Mouse (Mus musculus): ENCODE results near the gene Zfp239. TPM values are rescaled to one million over a fixed set of nuclear protein-coding genes. Genes with fewer than 3 reads are reported as not detected.
"Not testable (repeated sequence)": the region's sequence is repeated elsewhere in the genome, so short reads cannot be mapped to it uniquely, and the experiment has no call there.

Gene Zfp239
- polyA plus RNA-seq, 1 experiment from 2014 or later, result 6.8 TPM

DNA sequence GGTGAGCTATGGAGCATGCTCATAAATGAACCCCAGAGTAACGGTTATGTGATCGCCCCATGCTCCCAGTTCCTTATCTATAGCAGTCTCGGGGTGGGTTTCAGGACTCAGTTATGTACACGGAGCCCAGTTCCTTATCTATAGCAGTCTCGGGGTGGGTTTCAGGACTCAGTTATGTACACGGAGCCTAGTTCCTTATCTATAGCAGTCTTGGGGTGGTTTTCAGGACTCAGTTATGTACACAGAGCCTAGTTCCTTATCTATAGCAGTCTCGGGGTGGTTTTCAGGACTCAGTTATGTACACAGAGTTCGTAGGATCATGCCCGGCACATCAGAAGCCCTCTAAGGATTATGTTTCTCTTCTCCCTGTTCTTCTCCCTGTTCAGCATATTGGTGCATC is 17.3 kb upstream of the Zfp239 start:
- H3K36me3 ChIP-seq (ENCODE audit: control insufficient read depth, insufficient read depth, low read length), result peaks cover 64% of the 10 kb centered on the region

DNA sequence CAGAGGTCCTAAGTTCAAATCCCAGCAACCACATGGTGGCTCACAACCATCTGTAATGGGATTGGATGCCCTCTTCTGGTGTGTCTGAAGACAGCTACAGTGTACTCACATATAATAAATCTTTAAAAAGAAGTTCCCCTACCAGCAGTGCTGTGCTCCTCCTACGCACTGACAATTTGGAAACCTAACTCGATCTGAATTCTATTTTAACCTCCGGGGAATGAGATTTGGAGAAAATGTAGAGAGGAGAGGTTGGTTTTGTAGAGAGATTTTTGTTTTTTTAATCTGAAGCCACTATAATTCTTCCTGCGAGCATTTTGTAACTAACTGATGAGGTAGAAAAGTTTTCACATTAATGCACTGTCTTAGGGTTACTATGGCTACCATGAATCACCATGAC is 15.2 kb upstream of the Zfp239 start:
- not testable (repeated sequence) for H3K27me3 ChIP-seq (replicated peaks; ENCODE audit: control insufficient read depth, insufficient read depth, low read length); H3K9ac ChIP-seq (ENCODE audit: low read length); H3K4me2 ChIP-seq (ENCODE audit: low read length); ATAC-seq (replicated peaks; ENCODE audit: low FRiP score, low TSS enrichment, low read depth); H3K4me1 ChIP-seq (replicated peaks; ENCODE audit: control insufficient read depth, insufficient read depth, low read length); H3K27ac ChIP-seq (ENCODE audit: low read depth); H3K9me3 ChIP-seq (ENCODE audit: control insufficient read depth, low read length); DNase-seq (ENCODE audit: low spot score); H3K4me3 ChIP-seq (ENCODE audit: low read depth, low read length)
- peaks cover 64% of the 10 kb centered on the region for H3K36me3 ChIP-seq (ENCODE audit: control insufficient read depth, insufficient read depth, low read length)
- 96% methylated on average over 4 of the region's 4 CpGs for WGBS

More for the DNA sequence above, 17.3 kb upstream of the Zfp239 start:
- H3K4me1 ChIP-seq (replicated peaks; ENCODE audit: control insufficient read depth, insufficient read depth, low read length), result peaks cover 7% of the 10 kb centered on the region; the same call in 1 of the 2 replicates
- H3K4me3 ChIP-seq (ENCODE audit: low read depth, low read length), result no peak overlapping the region
- whole genome bisulfite sequencing, result 73% methylated on average over 9 of the region's 9 CpGs
- H3K9me3 ChIP-seq (ENCODE audit: control insufficient read depth, low read length), result no peaks in the 10 kb centered on the region
- ATAC-seq (replicated peaks; ENCODE audit: low FRiP score, low TSS enrichment, low read depth) (no peak), DNase-seq (ENCODE audit: low spot score) (no peak)
- no peak overlapping the region for H3K9ac ChIP-seq (ENCODE audit: low read length)
- H3K4me2 ChIP-seq (ENCODE audit: low read length), result no peak overlapping the region
- H3K27me3 ChIP-seq (replicated peaks; ENCODE audit: control insufficient read depth, insufficient read depth, low read length), result no peaks in the 10 kb centered on the region
- H3K27ac ChIP-seq (ENCODE audit: low read depth), result no peak overlapping the region

DNA sequence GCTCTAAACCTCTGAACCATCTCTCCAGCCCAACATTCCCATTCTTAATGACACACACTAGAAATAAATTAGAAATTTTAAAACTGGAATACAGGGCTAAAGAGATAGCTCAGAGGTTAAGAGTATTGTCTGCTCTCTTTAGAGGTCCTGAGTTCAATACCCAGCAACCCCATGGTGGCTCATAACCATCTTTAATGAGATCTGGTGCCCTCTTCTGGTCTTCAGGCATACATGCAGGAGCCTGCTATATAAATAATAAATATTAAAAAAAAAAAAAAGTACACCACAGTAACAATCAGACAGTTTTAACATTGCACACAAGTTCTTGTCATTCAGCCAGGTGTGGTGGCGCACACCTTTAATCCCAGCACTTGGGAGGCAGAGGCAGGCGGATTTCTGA is 14.1 kb upstream of the Zfp239 start:
- Histone ChIP-seq H3K36me3 (ENCODE audit: control insufficient read depth, insufficient read depth, low read length) (peaks cover 64% of the 10 kb centered on the region), H3K9me3 (ENCODE audit: control insufficient read depth, low read length) (no peaks in the 10 kb centered on the region), H3K9ac (ENCODE audit: low read length) (no peak overlapping the region), H3K4me2 (ENCODE audit: low read length) (no peak overlapping the region), H3K27me3 (replicated peaks; ENCODE audit: control insufficient read depth, insufficient read depth, low read length) (no peaks in the 10 kb centered on the region), H3K4me3 (ENCODE audit: low read depth, low read length) (no peak overlapping the region), H3K27ac (ENCODE audit: low read depth) (no peak overlapping the region), H3K4me1 (replicated peaks; ENCODE audit: control insufficient read depth, insufficient read depth, low read length) (no peaks in the 10 kb centered on the region)
- DNase-seq (ENCODE audit: low spot score), result no peak
- WGBS, result 92% methylated on average over 2 of the region's 2 CpGs
- no peak for ATAC-seq (replicated peaks; ENCODE audit: low FRiP score, low TSS enrichment, low read depth)

DNA sequence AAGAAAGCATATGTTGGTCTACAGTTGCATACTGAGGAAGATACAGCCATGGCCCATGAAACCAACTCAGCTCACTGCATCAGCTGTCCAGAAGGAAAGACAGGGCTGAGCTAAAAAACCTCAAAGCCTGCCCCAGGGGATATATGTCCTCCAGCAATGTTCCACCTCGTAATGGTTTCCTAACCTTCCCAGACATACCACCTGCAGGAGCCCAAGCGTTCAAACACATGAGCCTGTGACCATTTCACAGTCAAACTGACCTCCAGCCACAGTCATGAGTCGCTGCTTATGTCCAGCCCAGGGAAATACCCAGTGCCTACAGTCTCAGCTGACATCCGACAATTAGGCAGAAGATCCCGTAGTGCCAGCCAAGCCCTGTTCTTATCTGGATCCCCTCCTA is 13.3 kb upstream of the Zfp239 start:
- Histone ChIP-seq H3K9ac (ENCODE audit: low read length) (no peak overlapping the region), H3K4me2 (ENCODE audit: low read length) (no peak overlapping the region), H3K4me1 (replicated peaks; ENCODE audit: control insufficient read depth, insufficient read depth, low read length) (no peaks in the 10 kb centered on the region), H3K9me3 (ENCODE audit: control insufficient read depth, low read length) (no peaks in the 10 kb centered on the region), H3K4me3 (ENCODE audit: low read depth, low read length) (no peak overlapping the region), H3K27me3 (replicated peaks; ENCODE audit: control insufficient read depth, insufficient read depth, low read length) (no peaks in the 10 kb centered on the region), H3K27ac (ENCODE audit: low read depth) (no peak overlapping the region), H3K36me3 (ENCODE audit: control insufficient read depth, insufficient read depth, low read length) (peaks cover 59% of the 10 kb centered on the region)
- WGBS, result 87% methylated on average over 5 of the region's 5 CpGs
- no peak for ATAC-seq (replicated peaks; ENCODE audit: low FRiP score, low TSS enrichment, low read depth)
- no peak for DNase-seq (ENCODE audit: low spot score)

DNA sequence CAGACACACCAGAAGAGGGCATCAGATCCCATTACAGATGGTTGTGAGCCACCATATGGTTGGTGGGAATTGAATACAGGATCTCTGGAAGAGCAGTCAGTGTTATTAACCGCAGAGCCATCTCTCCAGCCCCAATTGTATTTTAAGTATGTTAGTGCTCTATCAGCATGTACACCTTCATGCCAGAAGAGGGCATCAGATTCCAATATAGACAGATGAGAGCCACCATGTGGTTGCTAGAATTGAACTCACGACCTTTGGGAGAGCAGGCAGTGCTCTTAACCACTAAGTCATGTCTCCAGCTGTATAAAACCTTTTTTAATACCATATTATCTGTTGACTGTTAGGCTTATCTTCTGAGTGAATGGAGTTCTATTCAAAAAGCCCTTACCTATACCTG is 10.2 kb upstream of the Zfp239 start:
- WGBS, result 68% methylated on average over 2 of the region's 2 CpGs
- no peaks in the 10 kb centered on the region for H3K9me3 ChIP-seq (ENCODE audit: control insufficient read depth, low read length)

DNA sequence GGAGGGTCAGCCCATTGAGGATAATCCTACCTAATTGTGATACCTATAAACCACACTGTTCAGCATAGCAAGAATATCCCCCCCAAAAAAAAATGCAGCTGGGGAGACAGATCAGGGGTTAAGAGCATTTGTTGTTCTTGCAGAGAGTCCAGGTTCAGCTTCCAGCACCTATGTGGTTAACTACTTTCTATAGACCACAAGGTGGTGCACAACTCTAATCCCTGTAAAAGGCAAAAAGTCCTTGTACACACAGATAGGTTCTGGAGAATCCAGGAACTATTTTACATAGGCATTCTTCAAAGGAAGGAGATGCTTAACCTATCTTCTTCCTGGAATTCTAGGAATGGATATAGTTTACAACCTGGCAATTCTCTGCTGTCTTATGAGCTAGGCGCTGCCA is 3.9 kb upstream of the Zfp239 start:
- WGBS, result 56% methylated on average over 1 of the region's 1 CpGs
- H3K4me3 ChIP-seq (ENCODE audit: low read depth, low read length), result no peak overlapping the region

More for the DNA sequence above, 10.2 kb upstream of the Zfp239 start:
- peaks cover 27% of the 10 kb centered on the region for H3K36me3 ChIP-seq (ENCODE audit: control insufficient read depth, insufficient read depth, low read length)
- DNase-seq (ENCODE audit: low spot score), result no peak
- H3K4me1 ChIP-seq (replicated peaks; ENCODE audit: control insufficient read depth, insufficient read depth, low read length), result no peaks in the 10 kb centered on the region
- no peak overlapping the region for H3K9ac ChIP-seq (ENCODE audit: low read length)
- H3K27me3 ChIP-seq (replicated peaks; ENCODE audit: control insufficient read depth, insufficient read depth, low read length), result no peaks in the 10 kb centered on the region
- H3K4me3 ChIP-seq (ENCODE audit: low read depth, low read length), result no peak overlapping the region
- H3K27ac ChIP-seq (ENCODE audit: low read depth), result no peak overlapping the region
- ATAC-seq (replicated peaks; ENCODE audit: low FRiP score, low TSS enrichment, low read depth), result no peak
- H3K4me2 ChIP-seq (ENCODE audit: low read length), result no peak overlapping the region

GRCm38 (mm10) chr6:117862465-117862864 is 565 bp downstream of the Zfp239 start:
- peak overlapping the region; percentile 60 for H3K4me3 ChIP-seq (ENCODE audit: low read depth, low read length)
- no peaks in the 10 kb centered on the region for H3K36me3 ChIP-seq (ENCODE audit: control insufficient read depth, insufficient read depth, low read length)
- no peak for ATAC-seq (replicated peaks; ENCODE audit: low FRiP score, low TSS enrichment, low read depth)
- WGBS, result 79% methylated on average over 8 of the region's 8 CpGs
- no peaks in the 10 kb centered on the region for H3K9me3 ChIP-seq (ENCODE audit: control insufficient read depth, low read length)
- no peaks in the 10 kb centered on the region for H3K4me1 ChIP-seq (replicated peaks; ENCODE audit: control insufficient read depth, insufficient read depth, low read length)
- H3K27me3 ChIP-seq (replicated peaks; ENCODE audit: control insufficient read depth, insufficient read depth, low read length), result no peaks in the 10 kb centered on the region
- DNase-seq (ENCODE audit: low spot score), result no peak
- H3K4me2 ChIP-seq (ENCODE audit: low read length), result peak overlapping the region; percentile 88
- no peak overlapping the region for H3K9ac ChIP-seq (ENCODE audit: low read length)
- no peak overlapping the region for H3K27ac ChIP-seq (ENCODE audit: low read depth)

More for the DNA sequence above, 3.9 kb upstream of the Zfp239 start:
- DNase-seq (ENCODE audit: low spot score) (no peak), ATAC-seq (replicated peaks; ENCODE audit: low FRiP score, low TSS enrichment, low read depth) (0 out of 2 replicates have a peak, but pooled peaks have one; percentile 32)
- Histone ChIP-seq H3K27ac (ENCODE audit: low read depth) (no peak overlapping the region), H3K9me3 (ENCODE audit: control insufficient read depth, low read length) (no peaks in the 10 kb centered on the region), H3K27me3 (replicated peaks; ENCODE audit: control insufficient read depth, insufficient read depth, low read length) (no peaks in the 10 kb centered on the region), H3K9ac (ENCODE audit: low read length) (no peak overlapping the region), H3K36me3 (ENCODE audit: control insufficient read depth, insufficient read depth, low read length) (no peaks in the 10 kb centered on the region), H3K4me2 (ENCODE audit: low read length) (no peak overlapping the region), H3K4me1 (replicated peaks; ENCODE audit: control insufficient read depth, insufficient read depth, low read length) (no peaks in the 10 kb centered on the region)

DNA sequence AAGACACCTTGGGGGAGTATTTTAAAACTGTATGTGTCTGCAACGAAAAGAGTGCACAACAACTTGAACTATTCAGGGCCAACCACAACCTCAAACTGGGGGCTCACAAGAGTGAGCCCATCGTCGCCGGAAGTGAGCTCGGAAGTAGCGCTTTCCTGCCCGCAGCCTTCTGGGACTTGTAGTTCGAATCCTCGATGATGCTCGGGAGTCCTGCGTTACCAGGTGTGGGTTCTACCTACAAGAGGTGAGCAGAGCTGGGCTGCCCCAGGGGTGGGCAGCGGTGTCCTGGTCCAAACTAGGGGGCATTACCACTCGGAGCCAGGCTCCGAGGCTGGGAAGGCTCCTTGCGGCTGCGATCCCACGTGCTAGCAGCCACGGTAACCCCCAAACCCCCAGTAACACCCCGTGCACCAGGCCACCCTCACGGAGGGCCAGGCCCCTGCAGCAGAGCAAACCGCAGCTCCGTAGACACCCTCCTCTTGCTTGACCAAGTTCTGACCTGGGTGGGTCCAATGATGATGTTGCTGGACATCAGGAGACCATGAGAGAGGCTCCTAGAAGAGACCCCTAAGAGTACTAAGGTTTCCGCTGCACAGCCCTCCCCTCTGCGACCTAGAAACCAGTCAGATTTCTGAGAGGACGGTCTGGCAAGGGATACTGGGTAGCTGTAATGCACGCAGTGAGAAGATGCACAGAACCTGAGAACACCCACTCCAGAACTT is 1.2 kb downstream of the Zfp239 start:
- Histone ChIP-seq H3K36me3 (ENCODE audit: control insufficient read depth, insufficient read depth, low read length) (no peaks in the 10 kb centered on the region), H3K4me2 (ENCODE audit: low read length) (peak overlapping the region; percentile 88), H3K9ac (ENCODE audit: low read length) (peak overlapping the region; percentile 60), H3K27me3 (replicated peaks; ENCODE audit: control insufficient read depth, insufficient read depth, low read length) (no peaks in the 10 kb centered on the region), H3K9me3 (ENCODE audit: control insufficient read depth, low read length) (no peaks in the 10 kb centered on the region), H3K4me1 (replicated peaks; ENCODE audit: control insufficient read depth, insufficient read depth, low read length) (no peaks in the 10 kb centered on the region), H3K4me3 (ENCODE audit: low read depth, low read length) (peak overlapping the region; percentile 60), H3K27ac (ENCODE audit: low read depth) (no peak overlapping the region)
- ATAC-seq (replicated peaks; ENCODE audit: low FRiP score, low TSS enrichment, low read depth) (peak; percentile 74), DNase-seq (ENCODE audit: low spot score) (peak; percentile 70)
- WGBS, result 4% methylated on average over 26 of the region's 26 CpGs

DNA sequence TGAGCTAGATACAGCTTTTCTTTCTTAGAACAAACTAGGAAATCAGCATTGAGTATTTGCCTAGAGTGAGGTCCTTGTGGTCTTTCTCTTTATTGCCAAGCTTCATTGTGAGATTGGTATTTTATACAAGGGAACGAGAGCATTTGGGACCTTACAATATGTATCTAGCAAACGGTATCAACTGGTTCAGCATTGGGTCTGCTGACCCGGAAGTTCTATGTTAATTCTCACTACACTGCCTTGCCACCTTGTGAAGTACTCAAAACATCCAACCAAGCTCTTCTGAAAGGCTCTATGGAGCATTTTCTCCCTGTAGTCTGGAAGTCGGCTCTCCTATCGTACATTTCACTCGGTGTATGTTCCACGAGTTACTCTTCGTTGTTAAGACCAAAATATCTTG is 1.9 kb downstream of the Zfp239 start:
- no peak for DNase-seq (ENCODE audit: low spot score)
- no peaks in the 10 kb centered on the region for H3K4me1 ChIP-seq (replicated peaks; ENCODE audit: control insufficient read depth, insufficient read depth, low read length)
- H3K36me3 ChIP-seq (ENCODE audit: control insufficient read depth, insufficient read depth, low read length), result no peaks in the 10 kb centered on the region
- H3K27me3 ChIP-seq (replicated peaks; ENCODE audit: control insufficient read depth, insufficient read depth, low read length), result no peaks in the 10 kb centered on the region
- H3K9me3 ChIP-seq (ENCODE audit: control insufficient read depth, low read length), result no peaks in the 10 kb centered on the region
- peak overlapping the region; percentile 88 for H3K4me2 ChIP-seq (ENCODE audit: low read length)
- H3K4me3 ChIP-seq (ENCODE audit: low read depth, low read length), result peak overlapping the region; percentile 60; the same call in 1 of the 2 replicates
- no peak overlapping the region for H3K9ac ChIP-seq (ENCODE audit: low read length)
- H3K27ac ChIP-seq (ENCODE audit: low read depth), result no peak overlapping the region
- 92% methylated on average over 8 of the region's 8 CpGs for WGBS
- ATAC-seq (replicated peaks; ENCODE audit: low FRiP score, low TSS enrichment, low read depth), result no peak

All from intestine, embryonic 14.5 days (tissue).